Mouse (Mus musculus): ENCODE data around the gene Gm42372. TPM values are rescaled to one million over a fixed set of nuclear protein-coding genes. Genes with fewer than 3 reads are reported as not detected.
"Not testable (repeated sequence)": the region's sequence is repeated elsewhere in the genome, so short reads cannot be mapped to it uniquely, and the experiment has no call there.

The Gm42372 gene
- total RNA-seq (2017) = 0.99 and 1.6 TPM in 2 replicates

DNA sequence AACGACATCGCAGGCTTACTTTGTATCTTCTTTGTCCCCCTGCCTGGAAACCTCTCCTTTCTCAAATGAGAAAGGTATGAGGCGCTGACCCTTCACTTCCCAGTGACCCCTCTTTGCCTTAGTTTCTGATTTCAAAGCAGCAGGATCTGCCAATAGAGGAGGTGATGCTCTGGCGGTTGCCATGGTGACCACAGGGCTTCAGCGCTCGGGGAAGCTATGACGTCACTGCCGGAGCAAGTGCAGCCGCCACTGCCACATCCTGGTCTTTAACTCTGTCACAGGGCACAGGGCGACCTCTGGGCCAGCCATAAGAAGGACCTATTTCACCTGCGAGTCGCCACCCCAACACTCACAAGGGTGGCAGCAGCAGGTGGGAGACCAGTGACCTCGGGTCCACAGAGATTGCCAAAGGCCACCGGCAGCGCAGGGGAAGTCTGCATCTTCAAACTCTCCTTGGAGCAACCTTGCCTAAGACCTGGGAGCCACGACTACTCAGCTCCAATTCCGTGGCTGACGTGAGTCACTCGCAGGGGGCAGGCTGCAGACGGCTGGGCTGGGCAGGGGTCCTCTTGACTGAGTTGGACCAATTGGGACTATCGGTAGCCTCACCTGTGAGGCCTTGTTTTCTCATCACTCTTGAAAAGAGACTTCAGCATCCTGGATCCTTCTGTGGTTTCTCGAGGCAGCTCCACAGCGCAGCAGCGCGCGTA lies at the start of gene Gm42372:
Gene Gm42372 (plus strand): TSS at position 228 of the 710 bp plus-strand sequence.
- ATAC-seq (replicated peaks in 1 of 2; ENCODE audit: insufficient read depth in 1 of 2, low FRiP score in 2 of 2, low TSS enrichment in 1 of 2, low read depth in 1 of 2, poor library complexity in 2 of 2, severe bottlenecking in 2 of 2) = peak; percentile 91 to 94

DNA sequence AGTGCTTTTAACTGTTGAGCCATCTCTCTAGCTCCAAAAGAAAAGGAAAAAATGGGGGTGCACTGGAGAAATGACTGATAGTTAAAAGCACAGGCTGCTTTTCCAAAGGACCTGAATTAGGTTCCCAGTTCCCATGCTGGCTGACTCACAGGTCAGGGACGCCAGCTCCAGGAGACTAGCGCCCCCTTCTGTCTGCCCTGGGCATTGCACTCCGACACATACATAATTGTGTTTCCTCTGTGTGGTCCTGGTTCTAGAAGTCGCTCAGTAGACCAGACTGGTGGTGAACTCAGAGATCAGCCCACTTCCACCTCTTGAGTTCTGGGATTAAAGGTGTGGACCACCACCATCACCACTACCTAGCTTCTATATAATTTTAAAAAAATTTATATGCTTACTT lies 45.6 kb upstream of the Gm42372 start:
- no peak for ATAC-seq (replicated peaks in 1 of 2; ENCODE audit: insufficient read depth in 1 of 2, low FRiP score in 2 of 2, low TSS enrichment in 1 of 2, low read depth in 1 of 2, poor library complexity in 2 of 2, severe bottlenecking in 2 of 2)

- no peak for ATAC-seq (replicated peaks in 1 of 2; ENCODE audit: insufficient read depth in 1 of 2, low FRiP score in 2 of 2, low TSS enrichment in 1 of 2, low read depth in 1 of 2, poor library complexity in 2 of 2, severe bottlenecking in 2 of 2)
Measured at GRCm38 (mm10) chr7:16938117-16938791, 44.6 kb upstream of the Gm42372 start.

GRCm38 (mm10) chr7:16940292-16940691 lies 42.6 kb upstream of the Gm42372 start:
- no peak for ATAC-seq (replicated peaks in 1 of 2; ENCODE audit: insufficient read depth in 1 of 2, low FRiP score in 2 of 2, low TSS enrichment in 1 of 2, low read depth in 1 of 2, poor library complexity in 2 of 2, severe bottlenecking in 2 of 2)

DNA sequence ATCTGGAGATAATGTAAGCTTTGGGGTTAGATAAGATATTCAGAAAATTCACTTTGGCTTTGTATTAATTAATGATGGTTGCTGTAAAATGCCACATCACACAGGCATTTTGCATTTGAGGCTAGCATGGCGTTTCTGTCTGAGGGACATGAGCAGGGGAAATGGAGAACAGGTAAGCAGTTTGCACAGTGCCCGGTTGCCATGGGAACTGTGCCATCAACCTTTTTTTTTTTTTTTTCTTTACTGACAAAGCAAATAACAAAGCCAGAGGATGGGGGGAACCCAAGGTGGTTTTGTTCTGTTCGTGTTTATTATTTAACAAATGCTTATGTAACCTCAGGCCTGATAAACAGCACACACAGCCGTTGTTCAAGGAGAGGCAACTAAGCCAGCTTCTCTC lies 40.0 kb upstream of the Gm42372 start:
- no peak for ATAC-seq (replicated peaks in 1 of 2; ENCODE audit: insufficient read depth in 1 of 2, low FRiP score in 2 of 2, low TSS enrichment in 1 of 2, low read depth in 1 of 2, poor library complexity in 2 of 2, severe bottlenecking in 2 of 2)

- ATAC-seq (replicated peaks in 1 of 2; ENCODE audit: insufficient read depth in 1 of 2, low FRiP score in 2 of 2, low TSS enrichment in 1 of 2, low read depth in 1 of 2, poor library complexity in 2 of 2, severe bottlenecking in 2 of 2) = peak; percentile 77
Measured at GRCm38 (mm10) chr7:16944061-16944807, 38.7 kb upstream of the Gm42372 start, which contains the start of gene Pnmal2. TSS of gene Pnmal2 (plus strand) at chr7:16944682.

DNA sequence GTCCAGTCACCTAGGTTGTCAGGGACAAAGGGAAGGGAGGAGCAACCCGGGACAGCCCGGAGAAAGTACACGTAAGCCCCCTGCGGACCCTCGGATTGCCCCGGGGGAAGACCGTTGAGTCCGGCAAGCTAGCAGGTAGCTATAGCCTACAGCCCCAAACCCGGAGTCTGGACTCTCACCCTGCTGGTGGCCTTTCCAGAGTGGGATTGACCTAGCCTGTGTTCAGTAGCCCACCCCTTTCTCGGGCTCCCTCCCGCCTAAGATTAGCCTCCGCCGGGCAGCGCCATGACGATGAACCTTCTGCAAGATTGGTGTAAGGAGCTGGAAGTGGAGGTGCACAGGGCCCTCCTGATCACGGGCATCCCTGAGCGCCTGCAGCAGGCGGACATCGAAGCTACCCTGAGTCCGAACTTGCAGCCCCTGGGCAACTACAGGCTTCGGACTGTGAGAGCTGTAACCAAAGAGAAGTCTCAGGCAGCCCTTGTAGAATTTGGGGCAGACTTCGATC lies 38.0 kb upstream of the Gm42372 start:
- ATAC-seq (replicated peaks in 1 of 2; ENCODE audit: insufficient read depth in 1 of 2, low FRiP score in 2 of 2, low TSS enrichment in 1 of 2, low read depth in 1 of 2, poor library complexity in 2 of 2, severe bottlenecking in 2 of 2) = no peak

- no peak for ATAC-seq (replicated peaks in 1 of 2; ENCODE audit: insufficient read depth in 1 of 2, low FRiP score in 2 of 2, low TSS enrichment in 1 of 2, low read depth in 1 of 2, poor library complexity in 2 of 2, severe bottlenecking in 2 of 2)
Measured at GRCm38 (mm10) chr7:16945419-16945818, 37.5 kb upstream of the Gm42372 start.

- ATAC-seq (replicated peaks in 1 of 2; ENCODE audit: insufficient read depth in 1 of 2, low FRiP score in 2 of 2, low TSS enrichment in 1 of 2, low read depth in 1 of 2, poor library complexity in 2 of 2, severe bottlenecking in 2 of 2) = no peak
Measured at GRCm38 (mm10) chr7:16946441-16947348, 36.2 kb upstream of the Gm42372 start.

DNA sequence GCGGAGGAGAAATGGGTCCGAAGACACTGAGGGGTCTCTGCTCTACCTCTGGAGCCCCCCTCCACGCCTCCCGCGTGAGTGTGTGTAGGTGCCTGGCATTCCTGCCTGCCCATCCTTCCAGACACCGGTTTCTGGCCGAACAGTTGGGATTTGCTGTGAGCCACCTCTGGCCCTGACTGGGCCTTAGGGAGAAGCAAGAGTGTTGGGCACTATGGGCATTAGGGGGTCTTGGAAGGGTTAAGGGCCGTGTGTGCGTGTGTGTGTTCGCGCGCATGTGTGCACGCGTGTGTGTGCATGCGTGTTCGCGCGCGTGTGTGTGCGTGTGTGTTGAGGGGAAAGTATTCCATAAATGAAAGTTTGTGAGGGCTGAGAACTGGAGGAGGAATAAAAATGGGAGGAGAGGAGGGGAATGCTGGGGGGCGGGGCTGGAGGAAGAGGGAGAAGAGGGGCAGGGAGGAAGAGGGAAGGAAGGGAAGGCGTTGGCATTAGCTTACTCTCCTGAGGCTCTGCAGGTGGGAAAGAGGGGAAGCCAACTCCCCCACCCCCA lies 35.5 kb upstream of the Gm42372 start:
- ATAC-seq (replicated peaks in 1 of 2; ENCODE audit: insufficient read depth in 1 of 2, low FRiP score in 2 of 2, low TSS enrichment in 1 of 2, low read depth in 1 of 2, poor library complexity in 2 of 2, severe bottlenecking in 2 of 2) = no peak

- ATAC-seq (replicated peaks in 1 of 2; ENCODE audit: insufficient read depth in 1 of 2, low FRiP score in 2 of 2, low TSS enrichment in 1 of 2, low read depth in 1 of 2, poor library complexity in 2 of 2, severe bottlenecking in 2 of 2) = no peak
Measured at GRCm38 (mm10) chr7:16947959-16948361, 34.9 kb upstream of the Gm42372 start.

DNA sequence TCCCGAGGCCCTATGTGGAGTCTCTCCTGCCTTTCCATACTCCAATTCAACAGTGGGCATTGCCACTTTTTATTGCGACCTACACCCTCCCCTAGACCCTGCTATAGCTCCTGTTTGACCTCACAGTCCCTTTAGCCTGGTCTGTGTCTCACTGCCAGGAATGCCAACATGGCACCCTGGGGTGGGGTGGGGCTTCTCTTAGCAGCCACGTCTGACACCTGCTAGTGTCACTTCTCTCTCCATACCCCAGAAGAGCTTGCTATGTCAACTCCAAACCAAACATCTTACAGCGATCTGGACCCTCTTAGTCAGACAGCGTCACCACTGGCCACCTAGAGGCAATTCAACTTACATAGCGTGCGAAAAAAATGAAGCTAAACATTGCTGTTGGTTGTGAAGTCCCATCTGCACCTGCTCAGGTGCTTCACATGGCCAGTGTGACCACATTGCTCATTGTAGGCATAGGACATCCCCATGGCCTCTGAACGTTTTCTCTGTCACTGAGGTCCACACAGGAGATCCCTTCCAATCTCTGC lies 33.9 kb upstream of the Gm42372 start:
- no peak for ATAC-seq (replicated peaks in 1 of 2; ENCODE audit: insufficient read depth in 1 of 2, low FRiP score in 2 of 2, low TSS enrichment in 1 of 2, low read depth in 1 of 2, poor library complexity in 2 of 2, severe bottlenecking in 2 of 2)

DNA sequence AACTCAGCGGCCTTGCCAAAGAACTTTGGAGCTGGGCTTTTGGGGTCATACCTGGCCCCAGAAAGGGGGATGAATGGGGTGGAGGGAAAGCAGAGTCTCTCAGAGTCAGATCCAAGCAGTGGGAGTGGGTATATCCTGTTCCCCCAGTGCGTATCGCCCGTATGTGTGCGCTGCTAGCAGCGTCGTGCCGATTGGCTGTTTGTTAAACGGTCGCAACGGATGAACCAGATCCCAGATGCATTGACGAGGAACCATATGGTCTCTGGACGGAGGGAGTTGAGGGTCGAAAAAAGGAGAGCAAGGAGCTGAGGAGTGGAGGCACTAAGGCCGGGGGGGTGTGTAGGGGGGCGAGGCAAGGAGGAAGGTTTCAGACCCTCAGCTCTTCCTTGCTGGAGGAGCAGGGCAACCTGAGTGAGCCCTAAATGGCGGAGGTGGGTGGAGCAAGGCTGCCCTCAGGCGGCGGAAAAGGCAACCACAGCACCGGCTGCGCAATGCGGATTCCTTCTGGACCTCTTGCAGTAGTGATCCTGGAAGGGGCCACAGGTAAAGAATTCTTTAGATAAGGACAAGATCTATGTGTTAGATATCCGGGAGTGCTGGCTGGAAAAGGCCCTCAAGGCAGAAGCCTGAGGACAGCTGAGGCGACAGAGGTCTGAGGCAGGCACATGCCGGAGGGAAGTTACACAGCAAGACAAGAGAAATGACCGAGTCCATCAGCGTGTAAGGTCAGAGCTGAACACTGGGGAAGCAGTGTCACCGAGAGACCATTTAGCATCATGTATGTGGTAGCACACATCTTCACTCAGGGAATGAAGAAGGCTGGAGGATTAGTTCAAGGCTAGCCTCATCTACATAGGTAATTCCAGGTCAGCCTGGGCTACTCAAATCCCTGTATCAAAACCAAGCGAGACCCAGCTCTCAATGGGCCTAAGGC lies 32.7 kb upstream of the Gm42372 start:
- peak; percentile 71 to 75 for ATAC-seq (replicated peaks in 1 of 2; ENCODE audit: insufficient read depth in 1 of 2, low FRiP score in 2 of 2, low TSS enrichment in 1 of 2, low read depth in 1 of 2, poor library complexity in 2 of 2, severe bottlenecking in 2 of 2)

- peak; percentile 86 to 93 for ATAC-seq (replicated peaks in 1 of 2; ENCODE audit: insufficient read depth in 1 of 2, low FRiP score in 2 of 2, low TSS enrichment in 1 of 2, low read depth in 1 of 2, poor library complexity in 2 of 2, severe bottlenecking in 2 of 2)
Measured at GRCm38 (mm10) chr7:16950861-16951635, 31.8 kb upstream of the Gm42372 start.

- ATAC-seq (replicated peaks in 1 of 2; ENCODE audit: insufficient read depth in 1 of 2, low FRiP score in 2 of 2, low TSS enrichment in 1 of 2, low read depth in 1 of 2, poor library complexity in 2 of 2, severe bottlenecking in 2 of 2) = not testable (repeated sequence)
Measured at GRCm38 (mm10) chr7:16953776-16954175, 29.1 kb upstream of the Gm42372 start.

All from hematopoietic stem cell, adult 5-6 weeks (primary cell).